Mouse (Mus musculus) lung, embryonic 14.5 days (tissue): ENCODE data around the gene Zfp513. TPM values are rescaled to one million over a fixed set of nuclear protein-coding genes. Genes with fewer than 3 reads are reported as not detected.

Source experiments
- ATAC-seq: fragments of 200-750 bp; cut with Nextera tagmentation; 2 replicates; pipeline ENCODE4 v1.8.0; 2017; ENCODE audit warnings: mild to moderate bottlenecking, moderate TSS enrichment, moderate library complexity; ENCODE audit not compliant: insufficient read depth
- DNase-seq: peaks from one replicate; pipeline ENCODE4 v3.0.0-alpha.2; 2015
- H3K27ac ChIP-seq: fragments of 300-500 bp; sonication (generic); 2 replicates; pipeline ENCODE4 v1.5.1; 2014; ENCODE audit warnings: low read depth, mild to moderate bottlenecking, moderate library complexity
- H3K27me3 ChIP-seq: fragments of 300-500 bp; sonication (generic); 2 replicates; pipeline ENCODE4 v1.6.1; 2014; ENCODE audit warnings: low read length, control low read depth; ENCODE audit not compliant: insufficient read depth
- H3K36me3 ChIP-seq: fragments of 300-500 bp; sonication (generic); 2 replicates; pipeline ENCODE4 v1.6.1; 2014; ENCODE audit warnings: control low read depth; ENCODE audit not compliant: insufficient read depth
- H3K4me1 ChIP-seq: fragments of 300-500 bp; sonication (generic); 2 replicates; pipeline ENCODE4 v1.6.1; 2014; ENCODE audit warnings: antibody characterized with exemption, control low read depth; ENCODE audit not compliant: insufficient read depth
- H3K4me2 ChIP-seq: fragments of 300-500 bp; sonication (generic); 2 replicates; pipeline ENCODE4 v1.6.1; 2014; ENCODE audit warnings: mild to moderate bottlenecking
- H3K4me3 ChIP-seq: fragments of 300-500 bp; sonication (generic); 2 replicates; pipeline ENCODE4 v1.5.1; 2014; ENCODE audit warnings: low read depth, low read length
- H3K9ac ChIP-seq: fragments of 300-500 bp; sonication (generic); 2 replicates; pipeline ENCODE4 v1.6.1; 2014
- H3K9me3 ChIP-seq: fragments of 300-500 bp; sonication (generic); 2 replicates; pipeline ENCODE4 v1.6.1; 2016; ENCODE audit warnings: low read depth, low read length, control low read depth
- CTCF ChIP-seq: IDR thresholded peaks from 2 replicates; pipeline ENCODE4 v1.5.1; 2016; ENCODE audit warnings: antibody characterized with exemption, low read depth
- WGBS: fragments of 180-500 bp; shearing (Covaris S2); extraction: QIAGEN DNeasy Blood & Tissue Kit; methylation state at CpG from one replicate; pipeline ENCODE4 v1.1.7; 2014; 5-methylcytosine and 5-hydroxymethylcytosine counted together
- polyA plus RNA-seq: library from polyadenylated mRNA; unstranded; fragments of >200 nt; fragmentation: Nextera tagmentation; extraction: Ambion mirVana; gene quantifications from 2 replicates; pipeline ENCODE4 v1.2.1, GENCODE M21; 2014

Zfp513 gene
- polyA plus RNA-seq, 1 experiment from 2014 or later: 7.1 TPM

- no peak for TF ChIP-seq CTCF
- H3K4me3 ChIP-seq: no peak overlapping the region
- H3K9ac ChIP-seq: no peak overlapping the region
- H3K9me3 ChIP-seq: no peaks in the 10 kb centered on the region
- H3K36me3 ChIP-seq: no peaks in the 10 kb centered on the region
- no peaks in the 10 kb centered on the region for H3K27me3 ChIP-seq
- ATAC-seq (no peak), DNase-seq (no peak)
- no peak overlapping the region for H3K27ac ChIP-seq
- H3K4me2 ChIP-seq: no peak overlapping the region
- WGBS: 66% methylated on average over 1 of the region's 1 CpGs
- no peaks in the 10 kb centered on the region for H3K4me1 ChIP-seq
Observed at GRCm38 (mm10) chr5:31226641-31227040, 24.5 kb upstream of the Zfp513 start.

GRCm38 (mm10) chr5:31222696-31223095 is 20.6 kb upstream of the Zfp513 start:
- Histone ChIP-seq H3K27ac (no peak overlapping the region), H3K9me3 (no peaks in the 10 kb centered on the region), H3K9ac (no peak overlapping the region), H3K4me2 (no peak overlapping the region), H3K36me3 (no peaks in the 10 kb centered on the region), H3K4me3 (no peak overlapping the region), H3K27me3 (no peaks in the 10 kb centered on the region), H3K4me1 (peaks cover 4% of the 10 kb centered on the region; the same call in 1 of the 2 replicates)
- 92% methylated on average over 9 of the region's 9 CpGs for WGBS
- DNase-seq (no peak), ATAC-seq (no peak)
- no peak for TF ChIP-seq CTCF

- no peak; the same call in 1 of the 2 replicates for ATAC-seq
- peak; percentile 59 for TF ChIP-seq CTCF
- Histone ChIP-seq H3K9ac (peak overlapping the region; percentile 86), H3K9me3 (no peaks in the 10 kb centered on the region), H3K36me3 (no peaks in the 10 kb centered on the region), H3K27ac (peak overlapping the region; percentile 94), H3K4me3 (peak overlapping the region; percentile 84), H3K27me3 (no peaks in the 10 kb centered on the region), H3K4me1 (peaks cover 4% of the 10 kb centered on the region; the same call in 1 of the 2 replicates), H3K4me2 (peak overlapping the region; percentile 64)
- peak; percentile 86 for DNase-seq
- 13% methylated on average over 11 of the region's 11 CpGs for WGBS
Observed at GRCm38 (mm10) chr5:31221304-31221945, 19.3 kb upstream of the Zfp513 start.

GRCm38 (mm10) chr5:31220448-31221303 is 18.6 kb upstream of the Zfp513 start, which contains the start of gene Ppm1g:
TSS of gene Ppm1g (minus strand) at chr5:31220687.
- Histone ChIP-seq H3K36me3 (no peaks in the 10 kb centered on the region), H3K4me3 (peak within 1 kb of the TSS; percentile 84), H3K4me2 (peak within 1 kb of the TSS; percentile 64), H3K27ac (peak within 1 kb of the TSS; percentile 94), H3K9me3 (no peaks in the 10 kb centered on the region), H3K9ac (peak within 1 kb of the TSS; percentile 86), H3K27me3 (no peaks in the 10 kb centered on the region), H3K4me1 (peaks cover 4% of the 10 kb centered on the region; the same call in 1 of the 2 replicates)
- TF ChIP-seq CTCF: no peak
- WGBS: under 1% methylated on average over 70 of the region's 70 CpGs
- ATAC-seq: peak; percentile 96
- DNase-seq: peak; percentile 99

GRCm38 (mm10) chr5:31219911-31220447 is 17.9 kb upstream of the Zfp513 start:
- H3K27ac ChIP-seq: peak overlapping the region; percentile 86
- peak; percentile 68 for ATAC-seq
- peak overlapping the region; percentile 86 for H3K9ac ChIP-seq
- peak; percentile 50 for DNase-seq
- H3K4me2 ChIP-seq: peak overlapping the region; percentile 64
- H3K27me3 ChIP-seq: no peaks in the 10 kb centered on the region
- peak overlapping the region; percentile 84 for H3K4me3 ChIP-seq
- H3K9me3 ChIP-seq: no peaks in the 10 kb centered on the region
- no peak; the same call in 1 of the 2 replicates for TF ChIP-seq CTCF
- H3K4me1 ChIP-seq: peaks cover 4% of the 10 kb centered on the region; the same call in 1 of the 2 replicates
- H3K36me3 ChIP-seq: no peaks in the 10 kb centered on the region
- WGBS: under 1% methylated on average over 40 of the region's 40 CpGs

GRCm38 (mm10) chr5:31219474-31219873 is 17.4 kb upstream of the Zfp513 start:
- H3K4me2 ChIP-seq: peak overlapping the region; percentile 64
- no peaks in the 10 kb centered on the region for H3K27me3 ChIP-seq
- peaks cover 4% of the 10 kb centered on the region; the same call in 1 of the 2 replicates for H3K4me1 ChIP-seq
- DNase-seq (no peak), ATAC-seq (no peak)
- WGBS: 2% methylated on average over 11 of the region's 11 CpGs
- peak overlapping the region; percentile 86 for H3K27ac ChIP-seq
- H3K9me3 ChIP-seq: no peaks in the 10 kb centered on the region
- H3K36me3 ChIP-seq: no peaks in the 10 kb centered on the region
- peak overlapping the region; percentile 84 for H3K4me3 ChIP-seq
- no peak for TF ChIP-seq CTCF
- peak overlapping the region; percentile 86 for H3K9ac ChIP-seq
